Mouse (Mus musculus) forebrain, embryonic 12.5 days (tissue): Measurements from ENCODE around the gene Slc2a10. TPM values are rescaled to one million over a fixed set of nuclear protein-coding genes. Genes with fewer than 3 reads are reported as not detected.

ENCODE experiments used
- ATAC-seq: fragments of 200-750 bp; cut with Nextera tagmentation; 2 replicates; pipeline ENCODE4 v1.8.0; 2017; ENCODE audit warnings: moderate TSS enrichment; ENCODE audit not compliant: low FRiP score
- H3K27ac ChIP-seq: fragments of 300-500 bp; sonication (generic); 2 replicates; pipeline ENCODE4 v1.5.1; 2016; ENCODE audit warnings: mild to moderate bottlenecking
- H3K27me3 ChIP-seq: fragments of 300-500 bp; sonication (generic); 2 replicates; pipeline ENCODE4 v1.6.1; 2016; ENCODE audit warnings: mild to moderate bottlenecking
- H3K36me3 ChIP-seq: fragments of 300-500 bp; sonication (generic); replicated peaks from 2 replicates; pipeline ENCODE4 v1.6.1; 2016; ENCODE audit warnings: mild to moderate bottlenecking
- H3K4me1 ChIP-seq: fragments of 300-500 bp; sonication (generic); 2 replicates; pipeline ENCODE4 v1.6.1; 2016
- H3K4me2 ChIP-seq: fragments of 300-500 bp; sonication (generic); 2 replicates; pipeline ENCODE4 v1.6.1; 2016; ENCODE audit warnings: mild to moderate bottlenecking, moderate library complexity
- H3K4me3 ChIP-seq: fragments of 300-500 bp; sonication (generic); replicated peaks from 2 replicates; pipeline ENCODE4 v1.5.1; 2016; ENCODE audit warnings: mild to moderate bottlenecking
- H3K9ac ChIP-seq: fragments of 300-500 bp; sonication (generic); 2 replicates; pipeline ENCODE4 v1.6.1; 2016; ENCODE audit warnings: mild to moderate bottlenecking
- H3K9me3 ChIP-seq: fragments of 300-500 bp; sonication (generic); 2 replicates; pipeline ENCODE4 v1.6.1; 2016
- WGBS: fragments of 180-500 bp; shearing (Covaris S2); methylation state at CpG from one replicate; pipeline ENCODE4 v1.1.7; 2016; 5-methylcytosine and 5-hydroxymethylcytosine counted together
- polyA plus RNA-seq: library from polyadenylated mRNA; unstranded; fragments of >200 nt; fragmentation: Nextera tagmentation; extraction: Ambion mirVana; gene quantifications from 2 replicates; pipeline ENCODE4 v1.2.1, GENCODE M21; 2016

The Slc2a10 gene
- polyA plus RNA-seq, 1 experiment from 2014 or later: 4.1 TPM

- no peak for ATAC-seq
- Histone ChIP-seq H3K9ac (no peak overlapping the region), H3K9me3 (no peaks in the 10 kb centered on the region), H3K36me3 (no peaks in the 10 kb centered on the region), H3K4me3 (no peak overlapping the region), H3K4me1 (peaks cover 25% of the 10 kb centered on the region), H3K27me3 (peaks cover 23% of the 10 kb centered on the region), H3K27ac (no peak overlapping the region), H3K4me2 (no peak overlapping the region)
- WGBS: 81% methylated on average over 9 of the region's 9 CpGs
These were observed 64.2 kb downstream of the Slc2a10 start for GRCm38 (mm10) chr2:165567820-165568219.

DNA sequence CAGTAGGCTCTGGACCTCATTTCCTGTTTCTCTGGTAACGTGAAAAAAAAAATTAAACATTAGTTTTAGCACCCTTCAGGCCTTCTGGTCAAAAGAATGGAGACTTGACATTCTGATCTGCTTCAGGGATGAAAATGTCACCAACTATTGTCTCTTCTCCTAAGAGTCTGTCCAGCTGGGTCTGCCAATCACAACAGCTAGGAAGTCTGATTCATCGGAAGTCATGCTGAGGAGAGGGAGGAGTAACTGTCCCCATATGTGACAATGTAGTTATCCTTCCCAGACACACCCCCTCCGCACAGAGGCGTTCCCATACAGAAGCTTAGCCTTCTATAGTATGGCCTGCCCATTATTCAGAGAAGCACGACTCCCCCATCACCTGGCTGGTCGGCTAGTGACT lies 65.3 kb downstream of the Slc2a10 start:
- no peaks in the 10 kb centered on the region for H3K9me3 ChIP-seq
- 59% methylated on average over 6 of the region's 6 CpGs for WGBS
- H3K27ac ChIP-seq: no peak overlapping the region
- no peak for ATAC-seq
- no peak overlapping the region for H3K4me3 ChIP-seq
- no peaks in the 10 kb centered on the region for H3K36me3 ChIP-seq
- H3K27me3 ChIP-seq: peaks cover 13% of the 10 kb centered on the region
- peaks cover 16% of the 10 kb centered on the region for H3K4me1 ChIP-seq
- no peak overlapping the region for H3K4me2 ChIP-seq
- H3K9ac ChIP-seq: no peak overlapping the region

Other genes with a start within 250 kb of the Slc2a10 start
- 57.9 and 62.4 TPM in 2 replicates for gene Slc35c2, start 215.9 kb upstream of the Slc2a10 start, polyA plus RNA-seq
- gene Elmo2, start 177.3 kb upstream of the Slc2a10 start, polyA plus RNA-seq: 94.6 and 99.7 TPM in 2 replicates
- 6.8 and 6.9 TPM in 2 replicates for gene Zfp663, start 135.1 kb upstream of the Slc2a10 start, polyA plus RNA-seq
- 22.9 and 24.0 TPM in 2 replicates for gene Zfp334, start 115.5 kb upstream of the Slc2a10 start, polyA plus RNA-seq
- 0.06 TPM in 1 of 2 replicates, not detected in the other for gene Ocstamp, start 103.4 kb upstream of the Slc2a10 start, polyA plus RNA-seq
- gene Slc13a3, start 30.6 kb upstream of the Slc2a10 start, polyA plus RNA-seq: 2.1 and 3.3 TPM in 2 replicates
- gene Trp53rka, start 10.5 kb upstream of the Slc2a10 start, polyA plus RNA-seq: 43.3 and 47.5 TPM in 2 replicates
- gene Eya2, start 91.2 kb downstream of the Slc2a10 start, polyA plus RNA-seq: 7.8 and 7.9 TPM in 2 replicates